Mouse (Mus musculus): ENCODE data around the gene Mboat2.

- no peak for TF ChIP-seq CTCF (IDR thresholded peaks at IDR 0.05; ENCODE audit: borderline replicate concordance, insufficient read depth, low read length)
- no peak for TF ChIP-seq POLR2A (IDR thresholded peaks at IDR 0.05; ENCODE audit: low read depth, low read length)
Observed at GRCm38 (mm10) chr12:24811906-24812305, 18.8 kb upstream of the Mboat2 start.
